Mouse (Mus musculus) mature B cell (primary cell): ENCODE results near the gene Mov10.

ENCODE experiments used
- in situ Hi-C: fragments of 300-500 bp; cut with MboI; formaldehyde crosslinking; loops from 2 replicates; pipeline ENCODE4 v1.14.3; 2019

Gene Mov10

GRCm38 (mm10) chr3:104805539-104805938 is 12.8 kb downstream of the Mov10 start:
- in situ Hi-C loops = no loop called here

GRCm38 (mm10) chr3:104804312-104804711 is 14.1 kb downstream of the Mov10 start:
- in situ Hi-C loops = no loop called here

- in situ Hi-C loops = no loop called here
Observed at GRCm38 (mm10) chr3:104801481-104801880, 16.9 kb downstream of the Mov10 start.

- in situ Hi-C loops = no loop called here
Observed at GRCm38 (mm10) chr3:104800681-104801080, 17.7 kb downstream of the Mov10 start.

- in situ Hi-C loops = no loop called here
Observed at GRCm38 (mm10) chr3:104796430-104797082, 21.8 kb downstream of the Mov10 start.

GRCm38 (mm10) chr3:104795661-104796340 is 22.6 kb downstream of the Mov10 start:
- in situ Hi-C loops = no loop called here

- in situ Hi-C loops = no loop called here
Observed at GRCm38 (mm10) chr3:104794953-104795470, 23.4 kb downstream of the Mov10 start.

- in situ Hi-C loops = no loop called here
Observed at GRCm38 (mm10) chr3:104793871-104794828, 24.2 kb downstream of the Mov10 start.

GRCm38 (mm10) chr3:104792360-104793270 is 25.7 kb downstream of the Mov10 start:
- in situ Hi-C loops = no loop called here

- in situ Hi-C loops = no loop called here
Observed at GRCm38 (mm10) chr3:104791671-104792070, 26.7 kb downstream of the Mov10 start.

GRCm38 (mm10) chr3:104791017-104791416 is 27.3 kb downstream of the Mov10 start:
- in situ Hi-C loops = no loop called here

GRCm38 (mm10) chr3:104790401-104790937 is 27.9 kb downstream of the Mov10 start:
- in situ Hi-C loops = no loop called here

- in situ Hi-C loops = no loop called here
Observed at GRCm38 (mm10) chr3:104789822-104790221, 28.5 kb downstream of the Mov10 start.

- in situ Hi-C loops = no loop called here
Observed at GRCm38 (mm10) chr3:104789312-104789605, 29.1 kb downstream of the Mov10 start.

GRCm38 (mm10) chr3:104788561-104789311 is 29.6 kb downstream of the Mov10 start:
- in situ Hi-C loops = no loop called here

GRCm38 (mm10) chr3:104788075-104788474 is 30.3 kb downstream of the Mov10 start, which contains the start of gene Rhoc:
Gene Rhoc, plus strand, starts transcription at chr3:104788375.
- in situ Hi-C loops = no loop called here

GRCm38 (mm10) chr3:104785284-104785683 is 33.1 kb downstream of the Mov10 start:
- in situ Hi-C loops = no loop called here

GRCm38 (mm10) chr3:104783971-104784500 is 34.3 kb downstream of the Mov10 start:
- in situ Hi-C loops = no loop called here

- in situ Hi-C loops = no loop called here
Observed at GRCm38 (mm10) chr3:104782061-104782681, 36.2 kb downstream of the Mov10 start.
